Mouse (Mus musculus) hindbrain, postnatal 0 days (tissue): ENCODE measurements at regions not wholly inside any gene's neighbourhood (a gene's known extent, or its start where the extent isn't known, plus 50 kb on each side); places are given as distances from the start of the nearest gene placed in this dataset.
A peak's percentile ranks its signal among the peaks of the same experiment; 100 is the strongest.
"Not testable (repeated sequence)": the region's sequence is repeated elsewhere in the genome, so short reads cannot be mapped to it uniquely, and the experiment has no call there.

Experiments
- ATAC-seq: fragments of 200-750 bp; cut with Nextera tagmentation; 2 replicates; pipeline ENCODE4 v1.8.0; 2017; ENCODE audit warnings: mild to moderate bottlenecking, moderate TSS enrichment, moderate library complexity
- DNase-seq: peaks from one replicate; pipeline ENCODE4 v3.0.0-alpha.2; 2015; ENCODE audit warnings: low spot score
- H3K27ac ChIP-seq: fragments of 300-500 bp; sonication (generic); 2 replicates; pipeline ENCODE4 v1.5.1; 2014; ENCODE audit warnings: mild to moderate bottlenecking
- H3K27me3 ChIP-seq: fragments of 300-500 bp; sonication (generic); 2 replicates; pipeline ENCODE4 v1.6.1; 2014; ENCODE audit warnings: low read length, mixed read lengths; ENCODE audit not compliant: insufficient read depth
- H3K36me3 ChIP-seq: fragments of 300-500 bp; sonication (generic); 2 replicates; pipeline ENCODE4 v1.6.1; 2014; ENCODE audit warnings: low read length, mixed read lengths; ENCODE audit not compliant: insufficient read depth
- H3K4me1 ChIP-seq: fragments of 300-500 bp; sonication (generic); 2 replicates; pipeline ENCODE4 v1.6.1; 2014; ENCODE audit warnings: antibody characterized with exemption, low read length, mixed read lengths; ENCODE audit not compliant: insufficient read depth
- H3K4me2 ChIP-seq: fragments of 300-500 bp; sonication (generic); 2 replicates; pipeline ENCODE4 v1.6.1; 2014; ENCODE audit warnings: low read depth, mild to moderate bottlenecking, low read length, moderate library complexity, mixed read lengths
- H3K4me3 ChIP-seq: fragments of 300-500 bp; sonication (generic); 2 replicates; pipeline ENCODE4 v1.5.1; 2014; ENCODE audit warnings: low read length
- H3K9ac ChIP-seq: fragments of 300-500 bp; sonication (generic); replicated peaks from 2 replicates; pipeline ENCODE4 v1.6.1; 2014; ENCODE audit warnings: mild to moderate bottlenecking, low read length, moderate library complexity, mixed read lengths
- H3K9me3 ChIP-seq: fragments of 300-500 bp; sonication (generic); 2 replicates; pipeline ENCODE4 v1.6.1; 2016; ENCODE audit warnings: low read length, mixed read lengths
- CTCF ChIP-seq: IDR thresholded peaks from 2 replicates; pipeline ENCODE4 v1.5.1; 2016; ENCODE audit warnings: antibody characterized with exemption, control low read depth, low read depth
- WGBS: fragments of 180-500 bp; shearing (Covaris S2); extraction: QIAGEN DNeasy Blood & Tissue Kit; methylation state at CpG from one replicate; pipeline ENCODE4 v1.1.7; 2014; 5-methylcytosine and 5-hydroxymethylcytosine counted together

DNA sequence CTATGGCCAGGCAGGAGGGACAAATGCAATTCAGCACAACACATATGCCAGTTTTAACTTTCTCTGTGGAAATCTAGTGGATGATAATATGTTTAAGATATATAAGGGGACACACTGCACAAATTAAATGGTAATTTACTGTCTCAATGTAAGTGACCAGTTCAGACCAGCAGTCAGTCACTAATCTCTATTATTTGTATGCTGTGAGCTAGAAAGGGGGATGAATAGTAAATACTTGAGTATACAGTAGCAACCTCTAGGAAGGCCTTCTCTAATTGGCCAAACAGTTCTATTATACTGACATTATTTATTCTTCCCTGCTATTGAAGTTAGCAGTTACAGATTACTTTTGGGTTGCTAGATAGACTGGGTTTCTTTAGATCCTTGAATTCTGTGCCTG, 391.2 kb downstream of the Fign start:
- Histone ChIP-seq H3K9me3 (no peaks in the 10 kb centered on the region), H3K36me3 (no peaks in the 10 kb centered on the region), H3K9ac (no peak overlapping the region), H3K27me3 (no peaks in the 10 kb centered on the region), H3K4me1 (peaks cover 10% of the 10 kb centered on the region; the same call in 1 of the 2 replicates), H3K4me3 (no peak overlapping the region), H3K4me2 (no peak overlapping the region), H3K27ac (no peak overlapping the region)
- no peak for TF ChIP-seq CTCF
- DNase-seq = no peak
- ATAC-seq = no peak

DNA sequence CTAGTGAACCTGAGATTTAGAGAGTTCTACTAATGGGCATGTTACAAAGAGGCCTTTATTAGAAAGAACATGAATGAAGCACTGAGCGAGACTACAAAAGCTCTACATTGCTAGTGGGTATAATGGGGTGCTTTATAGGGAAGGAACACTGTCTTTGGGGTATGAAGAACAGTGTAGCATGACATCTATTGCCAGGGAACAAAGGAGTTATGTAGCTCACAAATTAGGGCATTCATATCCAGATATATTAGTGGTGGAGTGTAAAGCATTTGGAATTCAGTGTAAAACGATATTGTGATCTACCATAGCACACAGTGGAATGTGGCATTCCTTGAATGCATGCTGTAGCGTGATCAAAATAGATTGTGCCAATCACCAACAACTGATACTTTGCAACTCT, 391.7 kb downstream of the Fign start:
- Histone ChIP-seq H3K36me3 (no peaks in the 10 kb centered on the region), H3K9ac (no peak overlapping the region), H3K4me3 (no peak overlapping the region), H3K9me3 (no peaks in the 10 kb centered on the region), H3K4me1 (peaks cover 10% of the 10 kb centered on the region; the same call in 1 of the 2 replicates), H3K4me2 (no peak overlapping the region), H3K27ac (no peak overlapping the region), H3K27me3 (no peaks in the 10 kb centered on the region)
- no peak for TF ChIP-seq CTCF
- DNase-seq = no peak
- WGBS = 50% methylated on average over 3 of the region's 3 CpGs
- no peak for ATAC-seq

DNA sequence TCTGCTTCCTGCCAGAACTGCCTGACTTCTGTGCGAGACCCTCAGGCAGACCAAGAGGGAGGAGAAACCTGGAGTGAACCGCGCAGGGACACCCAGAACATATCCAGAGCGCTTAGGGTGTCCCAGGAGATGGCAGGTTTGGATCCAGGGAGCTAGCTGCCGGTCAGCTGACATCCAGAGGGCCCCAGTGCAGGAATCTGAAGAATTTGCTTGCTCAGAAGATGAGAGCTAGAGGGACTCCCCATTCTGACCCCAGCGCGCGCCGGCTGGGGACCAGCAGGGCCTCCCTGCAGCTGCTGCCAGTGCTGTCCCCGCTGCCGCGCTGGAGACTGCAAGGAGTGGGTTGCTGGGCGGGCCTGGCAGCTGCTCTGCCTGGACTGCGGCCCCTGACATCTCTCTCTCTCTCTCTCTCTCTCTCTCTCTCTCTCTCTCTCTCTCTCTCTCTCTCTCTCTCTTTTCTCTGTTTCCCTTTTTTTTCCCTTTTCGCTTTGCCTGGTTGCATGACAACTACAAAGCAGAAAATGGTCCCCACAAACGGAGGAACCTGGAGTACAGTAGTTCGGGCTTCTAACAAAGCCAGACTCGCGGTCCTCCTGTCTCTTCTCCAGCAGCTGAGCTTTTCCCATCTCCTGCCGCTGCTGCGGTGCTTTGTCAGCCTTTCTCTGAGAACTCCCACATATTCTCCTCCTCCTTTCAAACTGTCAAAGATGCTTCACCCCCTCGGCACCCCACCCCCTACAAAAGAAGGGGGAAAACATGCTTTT, 395.3 kb downstream of the Fign start:
- Histone ChIP-seq H3K9me3 (no peaks in the 10 kb centered on the region), H3K9ac (peak overlapping the region; percentile 35), H3K4me3 (peak overlapping the region; percentile 36), H3K27ac (no peak overlapping the region), H3K36me3 (no peaks in the 10 kb centered on the region), H3K4me2 (peak overlapping the region; percentile 63), H3K27me3 (no peaks in the 10 kb centered on the region), H3K4me1 (peaks cover 10% of the 10 kb centered on the region; the same call in 1 of the 2 replicates)
- ATAC-seq (peak; percentile 91), DNase-seq (peak; percentile 72)
- no peak for TF ChIP-seq CTCF
- WGBS = 2% methylated on average over 22 of the region's 22 CpGs

DNA sequence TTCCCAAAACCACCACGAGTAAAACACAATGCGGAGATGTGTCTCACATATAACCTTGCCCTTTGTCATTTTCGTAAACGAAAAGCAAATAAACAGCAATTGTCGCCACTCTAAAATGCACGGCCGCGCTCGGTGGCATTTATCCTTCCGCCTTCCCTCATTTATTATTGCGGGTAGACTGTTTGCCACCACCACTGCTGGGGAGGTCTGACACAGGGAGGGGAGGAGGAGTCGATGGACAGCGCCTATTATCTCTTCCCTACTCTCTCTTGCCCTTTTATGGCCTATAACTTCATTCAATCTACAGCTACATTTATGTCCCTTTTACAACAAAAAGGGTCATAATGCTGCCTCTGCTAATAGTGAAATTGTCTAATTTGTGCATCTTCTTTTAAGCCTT, 396.0 kb downstream of the Fign start:
- H3K9me3 ChIP-seq = no peaks in the 10 kb centered on the region
- peak overlapping the region; percentile 35; the same call in 1 of the 2 replicates for H3K9ac ChIP-seq
- no peaks in the 10 kb centered on the region for H3K27me3 ChIP-seq
- ATAC-seq = no peak
- WGBS = 25% methylated on average over 13 of the region's 13 CpGs
- H3K27ac ChIP-seq = no peak overlapping the region
- H3K4me1 ChIP-seq = peaks cover 10% of the 10 kb centered on the region; the same call in 1 of the 2 replicates
- no peaks in the 10 kb centered on the region for H3K36me3 ChIP-seq
- H3K4me3 ChIP-seq = peak overlapping the region; percentile 36
- no peak for TF ChIP-seq CTCF
- peak overlapping the region; percentile 63 for H3K4me2 ChIP-seq
- DNase-seq = peak; percentile 3

DNA sequence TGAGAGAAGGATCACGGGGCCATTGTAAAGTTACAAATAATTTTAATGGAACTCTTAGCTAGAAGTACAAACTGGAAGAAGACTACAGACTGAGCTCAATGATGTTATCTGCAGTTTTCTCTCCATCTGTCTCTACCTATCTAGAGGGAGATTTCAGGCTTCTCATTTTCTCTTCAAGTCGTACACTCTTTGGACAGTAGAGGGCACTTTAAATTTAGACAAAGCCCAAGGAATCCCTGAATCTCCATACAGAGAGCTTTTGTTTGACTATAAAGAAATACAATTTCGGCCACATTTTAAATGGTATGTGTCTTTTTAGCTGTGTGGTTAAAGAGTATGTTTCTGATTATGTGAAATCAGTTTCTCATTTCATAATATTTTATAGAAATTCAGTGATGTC, 397.6 kb downstream of the Fign start:
- H3K9me3 ChIP-seq = no peaks in the 10 kb centered on the region
- WGBS = 16% methylated on average over 3 of the region's 3 CpGs

DNA sequence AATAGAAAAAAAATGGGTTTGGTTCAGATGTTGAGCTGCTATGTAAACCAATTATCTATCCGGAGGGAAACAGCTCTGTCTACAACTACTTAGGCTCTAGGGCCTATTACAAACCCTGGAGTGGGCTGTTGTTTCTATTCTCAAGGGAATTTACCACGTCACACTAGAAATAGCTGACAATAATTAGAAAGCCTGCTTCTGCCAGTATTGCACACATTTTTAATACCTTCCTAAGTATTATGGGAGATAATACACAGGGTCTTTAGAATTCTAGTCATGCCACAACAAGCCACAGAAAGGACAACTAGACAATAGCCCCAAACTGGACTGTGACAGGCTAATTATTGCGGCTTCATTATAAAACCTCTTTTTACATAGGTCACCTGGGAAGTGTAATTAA, 428.1 kb downstream of the Fign start:
- Histone ChIP-seq H3K9ac (no peak overlapping the region), H3K4me1 (no peaks in the 10 kb centered on the region), H3K36me3 (no peaks in the 10 kb centered on the region), H3K4me2 (no peak overlapping the region), H3K9me3 (no peaks in the 10 kb centered on the region), H3K4me3 (no peak overlapping the region), H3K27ac (no peak overlapping the region), H3K27me3 (no peaks in the 10 kb centered on the region)
- peak; percentile 16 for DNase-seq
- no peak for ATAC-seq
- TF ChIP-seq CTCF = no peak
- WGBS = 23% methylated on average over 3 of the region's 3 CpGs

More for the DNA sequence above, 397.6 kb downstream of the Fign start:
- TF ChIP-seq CTCF = peak; percentile 65
- no peaks in the 10 kb centered on the region for H3K27me3 ChIP-seq
- ATAC-seq (peak; percentile 70; the same call in 1 of the 2 replicates), DNase-seq (peak; percentile 86)
- no peak overlapping the region for H3K4me2 ChIP-seq
- H3K27ac ChIP-seq = no peak overlapping the region
- no peaks in the 10 kb centered on the region for H3K36me3 ChIP-seq
- no peak overlapping the region for H3K4me3 ChIP-seq
- peaks cover 10% of the 10 kb centered on the region; the same call in 1 of the 2 replicates for H3K4me1 ChIP-seq
- no peak overlapping the region for H3K9ac ChIP-seq

DNA sequence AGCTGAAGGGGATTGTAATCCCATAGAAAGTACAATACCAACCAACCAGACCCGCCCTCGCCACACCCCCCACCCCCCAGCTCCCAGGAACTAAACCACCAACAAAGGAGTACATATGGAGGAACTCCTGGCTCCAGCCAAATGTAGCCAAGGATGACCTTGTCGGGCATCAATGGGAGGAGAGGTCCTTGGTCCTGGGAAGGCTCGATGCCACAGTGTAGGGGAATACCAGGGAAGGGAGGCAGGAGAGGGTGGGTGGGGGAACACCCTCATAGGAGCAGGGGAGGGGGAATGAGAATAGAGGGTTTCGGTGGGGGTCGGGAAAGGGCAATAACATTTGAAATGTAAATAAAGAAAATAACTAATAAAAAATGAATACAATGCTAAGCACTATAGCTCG, 429.1 kb downstream of the Fign start:
- Histone ChIP-seq H3K9me3 (no peaks in the 10 kb centered on the region), H3K4me2 (no peak overlapping the region), H3K27me3 (no peaks in the 10 kb centered on the region), H3K4me3 (no peak overlapping the region), H3K9ac (no peak overlapping the region), H3K4me1 (no peaks in the 10 kb centered on the region), H3K36me3 (no peaks in the 10 kb centered on the region), H3K27ac (no peak overlapping the region)
- ATAC-seq = no peak
- 64% methylated on average over 7 of the region's 7 CpGs for WGBS
- no peak for TF ChIP-seq CTCF
- no peak for DNase-seq

DNA sequence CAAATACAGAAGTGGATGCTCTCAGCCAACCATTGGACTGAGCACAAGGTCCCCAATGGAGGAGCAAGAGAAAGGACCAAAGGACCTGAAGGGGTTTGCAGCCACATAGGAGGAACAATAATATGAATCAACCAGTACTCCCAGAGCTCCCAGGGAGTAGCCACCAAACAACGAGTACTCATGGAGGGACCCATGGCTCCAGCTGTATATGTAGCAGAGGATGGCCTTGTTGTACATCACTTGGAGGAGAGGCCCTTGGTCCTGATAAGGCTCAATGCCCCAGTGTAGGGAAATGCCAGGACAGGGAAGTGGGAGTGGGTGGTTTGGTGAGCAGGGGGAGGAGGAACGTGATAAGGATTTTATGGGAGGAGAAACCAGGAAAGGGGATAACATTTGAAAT, 437.9 kb downstream of the Fign start:
- H3K27me3 ChIP-seq, H3K27ac ChIP-seq, H3K36me3 ChIP-seq, H3K4me3 ChIP-seq, DNase-seq, H3K9me3 ChIP-seq, H3K9ac ChIP-seq, H3K4me1 ChIP-seq, H3K4me2 ChIP-seq, ATAC-seq: not testable (repeated sequence)
- WGBS = 96% methylated on average over 2 of the region's 2 CpGs
